Mouse (Mus musculus) heart, embryonic 11.5 days (tissue): ENCODE results near the gene Ap1s1. TPM values are rescaled to one million over a fixed set of nuclear protein-coding genes. Genes with fewer than 3 reads are reported as not detected.

Experiments used
- ATAC-seq: fragments of 200-750 bp; cut with Nextera tagmentation; replicated peaks from 2 replicates; pipeline ENCODE4 v1.8.0; 2017; ENCODE audit warnings: moderate library complexity; ENCODE audit not compliant: insufficient number of reproducible peaks, low FRiP score, low TSS enrichment
- H3K27ac ChIP-seq: fragments of 300-500 bp; sonication (generic); 2 replicates; pipeline ENCODE4 v1.5.1; 2014; ENCODE audit warnings: mild to moderate bottlenecking, low read depth, low read length
- H3K27me3 ChIP-seq: fragments of 300-500 bp; sonication (generic); 2 replicates; pipeline ENCODE4 v1.6.1; 2014; ENCODE audit warnings: mild to moderate bottlenecking, low read length, mixed read lengths; ENCODE audit not compliant: control insufficient read depth, insufficient read depth
- H3K36me3 ChIP-seq: fragments of 300-500 bp; sonication (generic); 2 replicates; pipeline ENCODE4 v1.6.1; 2014; ENCODE audit warnings: mild to moderate bottlenecking, low read length, moderate library complexity, mixed read lengths; ENCODE audit not compliant: control insufficient read depth, insufficient read depth
- H3K4me1 ChIP-seq: fragments of 300-500 bp; sonication (generic); 2 replicates; pipeline ENCODE4 v1.6.1; 2014; ENCODE audit warnings: low read length; ENCODE audit not compliant: control insufficient read depth, insufficient read depth
- H3K4me2 ChIP-seq: fragments of 300-500 bp; sonication (generic); 2 replicates; pipeline ENCODE4 v1.6.1; 2014; ENCODE audit warnings: mild to moderate bottlenecking, moderate library complexity
- H3K4me3 ChIP-seq: fragments of 300-500 bp; sonication (generic); 2 replicates; pipeline ENCODE4 v1.5.1; 2014; ENCODE audit warnings: low read depth, low read length
- H3K9ac ChIP-seq: fragments of 300-500 bp; sonication (generic); 2 replicates; pipeline ENCODE4 v1.6.1; 2014; ENCODE audit warnings: mild to moderate bottlenecking, low read depth, low read length, moderate library complexity
- H3K9me3 ChIP-seq: fragments of 300-500 bp; sonication (generic); replicated peaks from 2 replicates; pipeline ENCODE4 v1.6.1; 2016; ENCODE audit warnings: low read length; ENCODE audit not compliant: control insufficient read depth
- WGBS: fragments of 180-500 bp; shearing (Covaris S2); extraction: QIAGEN DNeasy Blood & Tissue Kit; methylation state at CpG from one replicate; pipeline ENCODE4 v1.1.7; 2014; ENCODE audit not compliant: insufficient replicate concordance; 5-methylcytosine and 5-hydroxymethylcytosine counted together
- polyA plus RNA-seq: library from polyadenylated mRNA; unstranded; fragments of >200 nt; fragmentation: Nextera tagmentation; extraction: Ambion mirVana; gene quantifications from 2 replicates; pipeline ENCODE4 v1.2.1, GENCODE M21; 2014

Ap1s1 gene
- polyA plus RNA-seq, 1 experiment from 2014 or later, result 131 TPM

GRCm38 (mm10) chr5:137073141-137073540 is 27.2 kb upstream of the Ap1s1 start:
- Histone ChIP-seq H3K9me3 (no peaks in the 10 kb centered on the region), H3K9ac (no peak overlapping the region), H3K27ac (no peak overlapping the region; the same call in 1 of the 2 replicates), H3K4me2 (no peak overlapping the region), H3K4me1 (peaks cover 40% of the 10 kb centered on the region), H3K36me3 (no peaks in the 10 kb centered on the region), H3K4me3 (no peak overlapping the region), H3K27me3 (no peaks in the 10 kb centered on the region)
- WGBS, result 91% methylated on average over 8 of the region's 8 CpGs
- no peak for ATAC-seq

DNA sequence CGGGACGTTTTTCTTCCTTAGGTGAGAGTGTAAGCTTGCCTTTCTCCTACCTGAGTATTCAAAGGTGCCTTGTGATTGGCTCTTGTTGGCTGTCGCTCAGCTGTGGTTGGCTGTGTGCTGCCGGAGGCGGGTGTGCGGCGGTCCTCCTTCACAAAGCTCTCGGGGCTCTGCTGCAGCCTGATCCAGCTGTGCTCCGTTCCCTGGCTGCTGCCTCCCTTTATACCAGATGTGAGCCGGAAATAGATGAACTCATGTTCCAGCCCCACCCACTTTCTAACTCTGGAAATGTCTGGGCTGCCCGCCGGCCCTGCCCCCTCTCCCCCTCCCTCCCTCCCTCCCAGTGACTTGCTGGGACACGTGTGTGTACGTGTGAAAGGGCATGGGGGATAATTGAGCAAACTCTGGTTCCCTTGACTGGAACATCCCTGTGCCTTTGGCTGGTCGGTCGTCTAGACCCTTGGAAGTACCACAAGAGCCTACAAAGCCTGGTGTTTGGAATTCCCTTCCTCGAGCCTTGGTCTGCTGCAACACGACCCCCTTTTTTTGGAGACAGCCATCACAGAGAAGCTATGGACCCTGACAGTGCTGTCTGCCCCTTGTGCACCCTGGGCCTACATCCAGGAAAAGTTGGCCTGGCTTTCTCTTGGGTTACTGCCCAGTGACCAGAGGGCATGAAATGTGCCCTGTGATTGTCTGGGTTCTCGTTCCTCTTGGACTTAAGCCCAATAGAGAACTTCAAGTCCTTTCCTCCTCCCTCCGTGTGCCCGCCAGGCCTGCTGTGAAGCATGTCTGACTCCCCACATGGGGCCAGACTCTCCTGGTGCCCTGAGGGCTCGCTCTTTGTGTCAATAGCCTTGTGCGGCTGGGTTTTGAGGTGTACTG is 26.4 kb upstream of the Ap1s1 start, which contains the start of gene Serpine1:
TSS of gene Serpine1 (minus strand) at position 190 of the 882 bp plus-strand sequence.
- Histone ChIP-seq H3K36me3 (no peaks in the 10 kb centered on the region), H3K27ac (peak within 1 kb of the TSS; percentile 71), H3K9me3 (no peaks in the 10 kb centered on the region), H3K27me3 (no peaks in the 10 kb centered on the region), H3K4me3 (peak within 1 kb of the TSS; percentile 30), H3K4me2 (peak within 1 kb of the TSS; percentile 60), H3K4me1 (peaks cover 36% of the 10 kb centered on the region), H3K9ac (no peak within 1 kb of the TSS; the same call in 1 of the 2 replicates)
- peak; percentile 67; the same call in 1 of the 2 replicates for ATAC-seq
- WGBS, result 20% methylated on average over 23 of the region's 23 CpGs

- Histone ChIP-seq H3K9ac (no peak overlapping the region), H3K27ac (no peak overlapping the region), H3K4me1 (peaks cover 24% of the 10 kb centered on the region), H3K4me2 (peak overlapping the region; percentile 60), H3K9me3 (no peaks in the 10 kb centered on the region), H3K36me3 (no peaks in the 10 kb centered on the region), H3K27me3 (no peaks in the 10 kb centered on the region), H3K4me3 (no peak overlapping the region)
- 84% methylated on average over 19 of the region's 19 CpGs for WGBS
- no peak for ATAC-seq
Observed at GRCm38 (mm10) chr5:137070881-137071605, 25.1 kb upstream of the Ap1s1 start.

DNA sequence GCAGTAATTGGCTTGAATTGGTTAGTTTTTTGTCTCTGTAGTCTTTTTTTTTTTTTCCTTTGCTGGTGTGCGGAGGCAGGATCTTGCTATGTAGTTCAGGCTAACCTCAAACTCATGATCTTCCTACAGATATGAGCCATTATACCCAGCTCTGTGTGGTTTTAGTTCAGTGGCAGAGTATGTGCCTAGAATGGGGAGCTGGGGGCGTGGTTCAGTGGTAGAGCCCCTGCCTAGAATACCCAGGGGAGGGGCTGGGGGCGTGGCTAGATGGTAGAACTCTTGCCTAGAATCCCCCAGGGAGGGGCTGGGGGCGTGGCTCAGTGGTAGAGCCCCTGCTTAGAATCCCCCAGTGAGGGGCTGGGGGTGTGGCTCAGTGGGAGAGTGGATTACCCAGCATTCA is 22.8 kb upstream of the Ap1s1 start:
- H3K27me3 ChIP-seq, result no peaks in the 10 kb centered on the region
- 69% methylated on average over 4 of the region's 4 CpGs for WGBS
- no peak overlapping the region for H3K27ac ChIP-seq
- H3K4me3 ChIP-seq, result no peak overlapping the region
- H3K9me3 ChIP-seq, result no peaks in the 10 kb centered on the region
- no peaks in the 10 kb centered on the region for H3K36me3 ChIP-seq
- H3K4me1 ChIP-seq, result peaks cover 11% of the 10 kb centered on the region
- H3K4me2 ChIP-seq, result no peak overlapping the region
- no peak for ATAC-seq
- H3K9ac ChIP-seq, result no peak overlapping the region

DNA sequence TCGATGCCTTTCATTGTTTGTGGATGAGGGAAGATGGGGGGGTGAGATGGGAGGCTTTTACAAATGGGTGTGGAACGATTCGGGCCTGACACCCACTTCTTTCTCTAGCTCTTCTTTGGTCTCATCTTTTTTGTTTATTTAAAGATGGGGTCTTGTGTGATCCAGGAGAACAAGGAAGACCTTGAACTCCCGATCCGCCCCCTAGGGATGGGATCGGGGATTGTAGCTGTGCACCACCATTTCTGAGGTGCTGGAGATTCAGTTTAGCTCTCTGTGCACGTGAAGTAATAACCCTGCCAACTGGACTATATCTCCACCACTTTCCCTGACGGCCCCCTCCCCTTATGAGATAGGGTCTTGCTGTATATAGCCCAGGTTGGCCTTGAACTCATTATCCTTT is 20.0 kb upstream of the Ap1s1 start:
- H3K4me2 ChIP-seq, result no peak overlapping the region
- no peaks in the 10 kb centered on the region for H3K36me3 ChIP-seq
- no peaks in the 10 kb centered on the region for H3K9me3 ChIP-seq
- H3K27me3 ChIP-seq, result no peaks in the 10 kb centered on the region
- H3K27ac ChIP-seq, result no peak overlapping the region
- WGBS, result 65% methylated on average over 8 of the region's 8 CpGs
- no peak overlapping the region for H3K9ac ChIP-seq
- H3K4me3 ChIP-seq, result no peak overlapping the region
- H3K4me1 ChIP-seq, result no peaks in the 10 kb centered on the region
- ATAC-seq, result no peak

GRCm38 (mm10) chr5:137065454-137065853 is 19.5 kb upstream of the Ap1s1 start:
- Histone ChIP-seq H3K9me3 (no peaks in the 10 kb centered on the region), H3K4me1 (no peaks in the 10 kb centered on the region), H3K4me2 (no peak overlapping the region), H3K36me3 (no peaks in the 10 kb centered on the region), H3K9ac (no peak overlapping the region), H3K4me3 (no peak overlapping the region), H3K27ac (no peak overlapping the region), H3K27me3 (no peaks in the 10 kb centered on the region)
- 59% methylated on average over 6 of the region's 6 CpGs for WGBS
- ATAC-seq, result no peak

- H3K9ac ChIP-seq, result no peak overlapping the region
- no peak overlapping the region for H3K27ac ChIP-seq
- no peak for ATAC-seq
- H3K9me3 ChIP-seq, result no peaks in the 10 kb centered on the region
- no peaks in the 10 kb centered on the region for H3K27me3 ChIP-seq
- no peak overlapping the region for H3K4me3 ChIP-seq
- WGBS, result 85% methylated on average over 5 of the region's 5 CpGs
- no peak overlapping the region for H3K4me2 ChIP-seq
- H3K4me1 ChIP-seq, result no peaks in the 10 kb centered on the region
- no peaks in the 10 kb centered on the region for H3K36me3 ChIP-seq
Observed at GRCm38 (mm10) chr5:137062601-137063000, 16.7 kb upstream of the Ap1s1 start.

DNA sequence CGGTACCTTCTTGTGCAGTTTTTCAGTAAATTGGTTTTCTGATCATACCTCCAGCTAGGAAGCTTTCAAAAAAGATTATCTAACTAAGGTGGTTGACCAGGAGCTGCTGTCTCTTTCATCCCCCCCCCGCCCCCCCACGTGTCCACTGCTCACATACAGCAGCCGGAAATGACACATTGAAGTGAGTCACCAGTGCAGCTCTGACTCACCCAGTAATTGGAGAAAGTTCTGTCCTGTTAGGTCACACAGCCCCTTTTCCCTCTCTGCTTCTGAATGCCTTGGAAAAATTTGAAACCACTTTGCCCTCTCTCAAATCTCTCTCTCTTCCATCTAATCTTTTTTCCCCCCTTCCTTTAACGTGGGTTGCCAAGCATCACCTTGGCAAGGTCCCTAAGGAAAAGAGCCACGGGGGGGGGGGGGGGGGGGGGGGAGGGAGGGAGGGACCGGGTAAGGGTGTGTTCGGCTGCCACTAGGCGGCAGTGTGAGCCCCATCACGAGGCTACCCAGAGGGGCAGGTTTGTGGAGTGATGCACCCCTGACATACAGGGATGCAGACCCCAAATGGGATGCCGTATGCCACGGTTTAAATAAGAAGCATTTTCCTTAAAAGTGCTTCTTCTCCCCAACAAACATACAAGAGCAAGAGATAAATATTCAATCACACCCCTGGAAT is 16.0 kb upstream of the Ap1s1 start:
- Histone ChIP-seq H3K9me3 (no peaks in the 10 kb centered on the region), H3K27ac (no peak overlapping the region), H3K4me1 (no peaks in the 10 kb centered on the region), H3K36me3 (no peaks in the 10 kb centered on the region), H3K9ac (no peak overlapping the region), H3K4me3 (no peak overlapping the region), H3K27me3 (no peaks in the 10 kb centered on the region), H3K4me2 (no peak overlapping the region)
- WGBS, result 22% methylated on average over 10 of the region's 12 CpGs
- ATAC-seq, result 0 out of 2 replicates have a peak, but pooled peaks have one; percentile 49
